Mouse (Mus musculus) gastrocnemius, postnatal 36 days (tissue): Measurements from ENCODE around the gene Kdm4a. TPM values are rescaled to one million over a fixed set of nuclear protein-coding genes. Genes with fewer than 3 reads are reported as not detected.

ENCODE experiments used
- DNase-seq, 2 experiments: peaks; one replicate each; pipeline ENCODE4 v3.0.0; 2022
- intact Hi-C: fragments of 180-260 bp; cut with DNase I; formaldehyde crosslinking; loops from one replicate; pipeline ENCODE4 v1.15.1; 2025
- total RNA-seq, 2 experiments: library from RNA; stranded (reverse); gene quantifications; 2 replicates each; pipeline ENCODE4 v1.2.3; 2021

The Kdm4a gene
- total RNA-seq, 2 experiments from 2014 or later: 16.4 to 17.4 TPM

DNA sequence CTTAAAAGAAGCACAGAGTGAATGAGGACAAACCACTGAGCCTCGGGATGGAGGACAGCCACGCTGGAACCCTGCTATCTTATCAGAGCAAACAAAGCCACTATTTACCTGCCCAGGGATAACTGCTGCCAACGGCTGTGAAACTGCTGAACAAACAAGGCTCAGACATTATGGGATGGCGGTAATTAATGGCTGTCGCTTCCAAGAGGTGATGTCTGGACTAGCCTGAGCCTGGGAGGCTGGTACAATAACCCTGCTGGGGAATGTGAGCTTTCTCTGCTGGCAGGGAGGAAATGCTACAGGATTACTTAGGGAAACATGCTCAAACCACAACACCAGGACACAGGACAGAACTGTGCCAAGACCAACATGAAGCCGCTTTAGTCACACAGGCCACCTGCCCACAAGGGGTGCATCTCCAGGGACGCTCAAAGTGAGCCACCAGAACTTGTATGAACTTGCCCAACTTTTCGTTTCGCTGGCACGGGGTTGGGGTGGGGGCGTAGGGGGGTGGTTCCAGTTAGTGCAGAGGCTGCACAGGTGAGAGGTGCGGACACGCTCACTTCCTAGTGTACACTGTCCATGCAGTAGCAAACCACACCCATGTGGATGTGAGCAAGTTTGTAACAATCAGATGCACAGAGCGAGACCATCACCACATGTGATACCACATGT lies 56.7 kb downstream of the Kdm4a start:
- no peak for DNase-seq
- intact Hi-C loops: no loop called here

DNA sequence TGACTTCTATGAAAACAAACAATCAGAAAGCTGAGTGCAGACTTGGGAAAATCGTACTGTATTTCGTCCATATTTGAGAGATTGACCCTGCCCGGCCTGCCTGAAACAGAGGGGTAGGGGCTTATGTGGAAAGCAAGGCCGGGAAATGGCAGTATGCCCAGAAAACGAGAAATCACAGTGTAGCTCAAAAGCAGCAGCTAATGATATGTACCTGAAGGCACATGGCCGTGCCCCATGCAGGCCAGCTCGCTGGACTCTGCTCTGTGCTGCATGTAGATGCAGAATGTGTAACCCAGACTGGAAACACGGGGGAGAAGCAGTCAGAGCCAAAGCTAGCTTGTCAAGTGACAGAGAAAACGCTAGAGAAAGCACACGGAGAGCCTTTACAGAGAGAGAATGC lies 57.8 kb downstream of the Kdm4a start:
- intact Hi-C loops: no loop called here
- DNase-seq: no peak

DNA sequence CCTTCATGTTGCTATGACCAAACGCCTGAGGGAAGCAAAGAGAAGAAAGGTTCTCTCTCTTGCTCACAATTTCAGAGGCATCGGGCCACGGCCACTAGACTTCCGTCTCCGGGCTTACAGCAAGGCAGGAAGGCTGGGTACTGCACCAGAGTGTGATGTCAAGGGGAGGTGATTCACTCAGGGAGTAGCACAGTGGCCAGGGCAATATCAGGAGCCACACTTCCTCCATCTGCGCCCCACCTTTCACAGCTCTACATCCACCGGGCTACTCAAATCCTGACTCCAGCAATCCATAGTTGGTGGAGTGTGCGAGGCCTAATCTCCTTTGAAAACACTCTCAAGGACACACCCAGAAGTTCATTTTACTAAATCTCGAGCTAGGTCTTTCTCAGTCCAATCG lies 62.3 kb downstream of the Kdm4a start:
- intact Hi-C loops: no loop called here
- no peak for DNase-seq

DNA sequence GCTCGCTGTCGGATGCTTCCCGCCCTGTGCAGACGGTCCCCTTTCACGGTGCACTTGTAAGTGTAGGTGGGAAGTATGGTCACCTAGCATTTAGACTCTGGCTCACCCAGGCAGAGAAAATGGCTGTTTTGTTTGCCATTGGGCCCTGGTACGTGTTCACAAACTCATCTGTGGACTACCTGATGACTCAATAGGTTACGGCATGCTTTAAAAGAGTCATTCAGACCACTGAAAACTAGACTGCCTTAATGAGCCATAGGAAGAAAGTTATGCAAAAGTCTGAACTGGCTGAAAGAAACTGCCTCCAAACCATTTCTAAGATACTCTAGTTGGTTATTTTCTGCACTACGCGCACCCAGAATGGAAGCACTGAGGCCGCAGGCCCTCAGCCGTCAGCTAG lies 63.7 kb downstream of the Kdm4a start:
- intact Hi-C loops: no loop called here
- DNase-seq: no peak

DNA sequence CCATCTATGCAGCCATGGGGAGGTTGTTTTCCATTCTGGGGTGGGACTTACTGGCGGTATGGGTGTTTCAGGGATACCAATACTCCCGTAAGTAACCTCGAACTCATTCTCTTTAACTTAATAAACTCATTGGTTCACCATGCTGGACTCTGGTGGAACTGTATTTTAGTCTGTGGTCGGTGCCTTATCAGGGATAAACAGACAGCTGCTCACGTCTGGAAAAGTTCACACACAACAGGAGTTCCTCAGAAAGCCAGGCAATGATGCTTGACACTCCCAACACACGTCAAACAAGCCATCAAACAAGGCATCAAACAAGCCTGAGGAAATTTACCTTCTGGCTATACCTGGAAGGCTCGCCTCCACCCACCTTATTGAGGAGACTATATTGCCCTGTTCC lies 64.7 kb downstream of the Kdm4a start:
- no peak for DNase-seq
- intact Hi-C loops: no loop called here

DNA sequence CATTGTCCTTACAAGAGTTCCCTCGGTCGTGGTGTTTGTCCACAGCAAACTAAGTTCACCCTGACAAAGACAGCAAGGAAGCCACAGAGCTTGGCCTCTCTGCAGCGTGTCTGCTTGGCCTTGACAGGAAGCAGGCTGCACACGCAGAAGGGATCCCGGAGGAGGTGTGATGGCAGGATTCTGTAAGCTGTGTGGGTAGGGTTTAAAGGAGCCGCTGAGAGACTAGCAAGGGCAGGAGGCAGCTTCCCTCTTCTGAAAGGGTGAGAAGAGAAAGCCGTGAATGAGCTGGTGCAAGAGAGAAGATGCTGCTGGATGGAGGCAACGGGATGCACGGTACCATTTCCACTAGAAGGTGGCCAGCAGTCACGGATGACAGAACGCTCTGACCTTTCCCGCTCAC lies 67.2 kb downstream of the Kdm4a start:
- DNase-seq: no peak
- intact Hi-C loops: no loop called here

DNA sequence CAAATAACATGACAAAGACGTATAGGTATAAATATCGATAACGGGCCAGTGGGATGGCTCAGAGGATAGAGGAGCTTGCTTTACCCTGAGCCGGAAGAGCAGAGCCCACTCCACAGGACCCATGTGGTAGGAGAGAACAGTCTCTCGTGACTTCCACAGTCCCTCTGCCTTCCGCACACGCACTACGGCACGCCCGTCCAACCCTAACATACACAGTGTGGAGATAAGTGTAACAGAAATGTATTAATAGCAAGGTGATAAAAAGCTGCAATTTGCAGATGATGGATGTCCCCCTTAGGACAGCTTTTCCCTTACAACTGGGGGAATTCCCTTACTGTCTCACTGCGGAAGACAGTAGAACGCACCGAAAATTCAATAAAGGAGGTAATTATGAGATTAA lies 70.2 kb downstream of the Kdm4a start:
- intact Hi-C loops: no loop called here
- no peak for DNase-seq

DNA sequence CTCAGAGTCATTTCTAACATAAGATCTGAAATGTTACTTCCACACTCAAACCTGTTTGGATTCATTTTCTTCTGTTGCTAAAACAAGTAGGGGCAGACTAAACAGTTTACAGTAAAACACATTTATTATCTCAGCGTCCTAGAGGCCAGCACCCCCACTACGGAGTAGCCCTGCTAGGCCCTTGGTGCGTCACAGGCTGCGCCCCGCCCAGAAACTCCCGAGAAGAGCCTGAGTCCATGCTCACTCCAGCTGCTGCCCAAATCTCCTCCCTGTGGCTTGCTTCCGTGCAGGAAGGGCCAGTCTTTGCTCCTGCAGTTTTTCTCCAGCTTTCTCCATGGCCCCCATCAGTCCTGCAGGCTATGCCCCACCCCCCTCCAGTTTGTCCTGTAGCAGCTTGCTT lies 71.1 kb downstream of the Kdm4a start:
- intact Hi-C loops: no loop called here
- no peak for DNase-seq

DNA sequence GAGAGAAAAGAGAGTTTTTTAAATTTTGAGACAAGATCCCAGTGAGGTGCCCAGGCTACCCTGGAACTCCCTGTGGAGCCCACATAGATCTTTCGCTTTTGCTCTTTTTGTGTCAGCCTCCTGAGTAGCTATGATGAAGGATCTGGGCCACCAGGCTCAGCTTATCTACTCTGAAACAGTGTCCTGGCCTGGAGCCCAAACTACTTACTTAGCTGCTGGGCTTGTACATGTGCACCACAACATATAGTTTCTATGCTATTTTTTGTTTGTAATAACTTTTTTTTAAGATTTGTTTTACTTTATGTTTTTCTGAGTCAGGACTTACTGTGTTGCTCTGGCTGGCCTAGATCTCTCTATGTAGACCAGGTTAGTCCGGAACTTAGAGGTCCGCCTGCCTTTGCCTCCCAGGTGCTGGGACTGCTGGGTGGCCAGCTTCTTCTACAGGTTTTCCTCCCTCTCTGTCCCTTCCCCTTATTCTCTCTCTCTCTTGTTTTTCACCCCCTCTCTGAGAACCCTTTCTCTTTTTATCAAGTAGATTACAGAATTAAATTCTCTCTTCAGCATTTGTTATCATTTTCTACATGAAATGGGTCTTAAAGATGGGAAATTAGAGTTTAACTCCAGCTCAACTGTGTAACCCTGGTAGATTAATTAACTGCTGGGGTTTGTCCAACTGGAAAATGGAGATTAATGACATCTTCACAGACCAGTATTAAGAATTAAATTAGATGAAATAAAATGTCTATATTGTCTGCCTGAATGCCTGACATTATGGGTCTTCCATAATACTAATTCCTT lies 74.4 kb downstream of the Kdm4a start:
- intact Hi-C loops: no loop called here

DNA sequence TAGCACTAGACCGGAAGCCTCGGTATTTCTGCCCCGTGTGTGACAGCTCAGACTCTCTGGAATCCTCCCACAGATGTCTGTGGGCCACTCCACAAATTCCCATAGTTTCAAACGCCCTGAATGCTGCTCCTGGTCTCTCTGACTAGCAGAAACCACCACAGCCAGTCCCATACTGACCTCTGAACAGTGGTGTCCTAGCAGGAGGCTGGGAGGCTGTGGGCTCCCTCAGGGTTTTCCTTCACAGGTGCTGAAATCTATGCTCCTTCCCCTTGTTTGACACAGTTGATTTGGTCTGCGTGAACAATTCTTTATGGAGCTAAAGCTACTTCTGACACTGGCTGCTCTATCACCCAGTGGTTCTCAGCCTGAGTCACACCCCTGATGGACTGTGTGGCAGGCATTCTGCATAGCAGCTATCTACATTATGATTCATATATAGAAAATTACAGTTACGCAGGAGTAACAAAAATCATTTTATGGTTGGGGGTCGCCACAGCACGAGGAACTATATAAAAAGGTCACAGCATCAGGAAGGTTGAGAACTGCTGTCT lies 76.5 kb downstream of the Kdm4a start:
- no peak for DNase-seq
- intact Hi-C loops: no loop called here

More for the DNA sequence above, 74.4 kb downstream of the Kdm4a start:
- no peak for DNase-seq

DNA sequence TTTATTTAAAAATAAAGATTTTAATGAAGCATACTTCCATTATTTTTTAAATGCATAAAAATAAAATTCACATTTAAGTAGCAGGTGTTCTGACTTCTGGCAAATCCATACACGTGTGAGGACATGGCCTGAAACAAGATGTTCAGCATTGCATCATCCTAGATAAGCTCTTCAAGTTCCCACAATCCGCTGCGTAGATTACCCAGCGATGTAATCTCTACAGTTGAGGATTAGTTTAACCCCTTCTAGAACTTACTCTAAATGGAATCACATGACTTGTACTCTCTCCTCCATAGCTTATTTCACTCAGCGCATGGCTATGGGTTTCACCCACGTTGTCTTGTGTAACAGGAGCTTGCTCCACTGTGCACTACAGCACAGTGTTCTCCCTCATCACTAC lies 78.3 kb downstream of the Kdm4a start:
- intact Hi-C loops: no loop called here
- DNase-seq: no peak

DNA sequence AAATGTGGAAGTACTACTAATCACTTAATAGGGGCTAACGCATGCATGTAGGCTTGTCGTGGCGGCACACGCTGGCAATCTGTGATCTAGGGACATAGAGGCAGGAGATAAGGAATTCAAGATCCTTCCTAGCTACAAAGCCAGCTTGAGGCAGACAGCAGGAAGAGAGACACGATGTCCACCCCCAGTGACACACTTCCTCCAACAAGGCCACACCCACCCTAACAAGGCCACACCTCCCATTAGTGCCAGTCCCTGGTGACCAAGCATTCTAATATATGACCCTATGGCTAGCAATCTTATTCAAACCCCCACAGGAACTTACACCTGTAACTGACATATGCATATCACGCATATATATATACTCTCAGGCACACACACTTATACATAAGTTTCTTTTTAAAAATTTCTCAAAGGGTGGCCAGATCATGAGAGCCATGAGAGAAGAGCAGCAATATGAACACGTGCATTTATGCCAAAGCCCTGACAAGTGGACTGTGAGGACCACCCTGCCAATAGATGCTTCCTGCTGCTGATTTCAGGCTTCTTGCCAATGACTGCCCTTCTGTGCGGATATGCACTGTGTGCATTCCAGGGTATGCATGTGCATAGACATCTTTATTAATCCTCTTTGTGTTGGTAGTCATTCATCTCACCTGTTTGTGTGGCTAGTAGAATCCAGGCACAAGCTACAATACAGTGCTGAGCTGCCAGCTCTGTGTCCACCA lies 80.0 kb downstream of the Kdm4a start:
- DNase-seq: no peak
- intact Hi-C loops: no loop called here

DNA sequence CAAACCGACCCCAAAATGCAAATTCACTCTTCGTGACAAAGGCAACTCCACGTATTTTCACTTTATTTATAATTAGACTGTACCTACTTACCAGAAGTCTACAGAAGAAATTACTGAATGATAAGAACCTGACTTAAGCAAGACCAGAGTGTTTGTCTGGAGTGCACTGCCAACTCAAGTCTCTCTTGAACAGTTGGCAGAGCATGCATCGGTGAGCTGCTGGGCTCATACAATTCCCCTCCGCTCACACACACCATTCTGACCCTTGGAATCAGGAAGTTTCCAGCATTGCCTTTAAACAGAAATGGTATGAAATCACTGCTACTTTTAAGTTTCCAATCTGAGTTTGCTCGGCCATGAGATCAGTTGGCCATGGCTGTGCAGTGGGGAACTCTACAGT lies 81.3 kb downstream of the Kdm4a start:
- no peak for DNase-seq
- intact Hi-C loops: no loop called here

DNA sequence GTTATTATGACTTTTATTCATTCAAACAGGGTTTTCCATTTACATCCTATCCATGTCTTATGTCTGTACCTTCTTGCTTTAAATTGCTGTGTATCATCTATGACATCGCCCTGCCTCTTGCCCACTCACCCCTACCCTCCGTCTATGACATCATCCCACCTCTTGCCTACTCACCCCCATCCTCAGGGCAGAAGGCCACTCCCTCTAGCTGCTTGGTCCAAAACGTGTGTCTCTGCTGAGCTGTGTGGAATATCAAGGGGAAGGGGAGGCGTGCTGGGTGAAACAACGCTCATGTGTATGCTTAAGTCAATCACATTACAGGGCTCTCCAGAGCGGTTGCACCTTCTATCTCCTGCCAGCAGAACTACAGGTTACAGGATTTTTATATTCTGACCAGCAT lies 83.8 kb downstream of the Kdm4a start:
- intact Hi-C loops: no loop called here

DNA sequence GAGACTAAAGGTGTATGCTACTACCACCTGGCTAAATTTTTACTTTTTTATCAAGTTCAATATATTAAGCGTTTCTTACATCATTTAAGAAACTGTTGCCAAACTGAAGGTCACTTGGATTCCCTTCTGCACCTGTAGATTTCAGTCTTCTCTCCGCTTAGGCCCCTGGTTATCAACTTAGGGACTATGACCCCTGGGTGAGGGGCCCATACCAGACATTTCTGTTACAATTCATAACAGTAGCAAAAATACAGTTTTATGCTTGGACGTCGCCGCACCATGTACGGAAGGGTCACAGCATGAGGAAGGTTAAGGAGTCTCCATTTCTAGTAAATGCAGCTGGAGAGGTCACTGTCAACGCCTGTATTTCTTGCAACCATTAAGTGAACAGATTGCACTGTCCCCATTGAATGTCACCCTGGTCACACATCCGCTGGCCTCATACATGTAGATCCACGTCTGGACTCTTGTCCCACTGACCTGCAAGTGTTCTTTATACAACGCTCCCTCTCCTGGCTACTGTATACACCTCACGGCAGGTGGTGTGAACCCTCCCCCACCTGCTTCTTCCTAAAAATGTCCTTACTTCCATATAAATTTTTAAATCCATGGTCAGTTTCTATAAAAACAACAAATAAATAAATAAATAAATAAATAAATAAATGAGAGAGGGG lies 86.9 kb downstream of the Kdm4a start:
- no peak for DNase-seq
- intact Hi-C loops: loop anchor here (5.0 kb wide), 3 partner anchors 39 to 124 kb away; partner anchors contain the start of gene St3gal3

More for the DNA sequence above, 83.8 kb downstream of the Kdm4a start:
- no peak for DNase-seq

DNA sequence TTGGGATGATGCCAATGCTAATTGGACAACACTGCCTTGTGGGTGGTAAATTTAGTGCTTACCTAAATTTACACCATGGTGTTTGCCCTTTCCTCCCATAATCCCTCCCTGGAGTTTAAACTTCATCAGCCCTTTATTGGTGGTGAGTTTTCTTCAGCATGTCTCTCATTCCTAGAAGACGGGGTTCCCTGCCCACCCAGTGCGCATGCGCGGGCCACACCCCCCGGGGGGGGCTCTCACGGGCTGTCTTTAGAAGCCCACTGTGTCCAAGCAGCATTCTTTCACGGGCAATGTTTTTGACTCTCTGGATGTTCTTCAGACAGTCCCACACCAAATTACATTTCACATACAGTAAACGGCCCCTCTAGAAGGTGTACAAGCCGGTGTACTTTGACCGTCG lies 89.4 kb downstream of the Kdm4a start:
- no peak for DNase-seq
- intact Hi-C loops: loop anchor here (2.0 to 5.0 kb wide), 4 partner anchors 42 to 202 kb away; partner anchors contain the start of gene St3gal3

DNA sequence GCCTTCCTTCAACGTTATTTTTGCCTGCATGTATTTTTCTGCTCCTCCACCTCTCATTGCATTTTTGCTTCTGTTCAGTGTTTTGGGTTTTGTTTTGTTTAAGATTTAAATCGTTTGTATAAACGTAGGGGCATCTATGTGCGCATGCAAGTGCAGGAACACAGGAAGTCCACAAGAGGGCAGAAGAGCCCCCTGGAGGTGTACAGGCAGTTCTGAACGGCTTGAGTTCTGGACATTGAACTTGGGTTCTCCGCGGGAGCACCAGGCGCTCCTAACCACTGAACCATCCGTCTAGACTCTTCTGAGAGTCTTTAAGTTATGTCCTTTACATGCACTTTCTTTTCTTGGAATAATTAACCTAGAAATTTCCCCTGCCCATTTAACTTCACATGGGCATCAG lies 89.9 kb downstream of the Kdm4a start:
- DNase-seq: no peak
- intact Hi-C loops: loop anchor here (2.0 to 10.0 kb wide), 5 partner anchors 42 to 385 kb away; partner anchors contain the start of gene St3gal3

DNA sequence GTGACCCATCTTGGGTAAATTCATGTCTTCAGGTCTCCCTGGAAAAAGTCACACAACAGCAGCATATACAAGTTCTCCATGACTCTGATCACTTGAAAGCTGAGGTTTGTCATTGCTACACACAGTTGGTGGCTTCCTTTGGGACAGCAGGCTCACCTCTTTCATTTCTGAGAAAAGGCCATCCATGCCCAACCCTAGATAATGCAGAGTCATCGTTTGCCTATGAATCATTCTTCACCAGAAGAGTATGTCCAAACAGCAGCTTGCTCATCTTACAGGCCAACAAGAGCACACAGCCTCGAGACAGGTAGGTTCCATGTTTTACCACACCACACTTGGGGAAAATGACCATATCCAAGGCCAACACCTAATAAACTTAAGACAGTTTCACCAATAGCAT lies 91.1 kb downstream of the Kdm4a start:
- DNase-seq: no peak
- intact Hi-C loops: loop anchor here (10.0 kb wide), 1 partner anchor 384 kb away; no protein-coding TSS in a partner anchor
